Mouse (Mus musculus) left cerebral cortex, postnatal 4 days (tissue): ENCODE measurements at regions not wholly inside any gene's neighbourhood (a gene's known extent, or its start where the extent isn't known, plus 50 kb on each side); places are given as distances from the start of the nearest gene placed in this dataset.
"Not testable (repeated sequence)": the region's sequence is repeated elsewhere in the genome, so short reads cannot be mapped to it uniquely, and the experiment has no call there.

Experiments
- DNase-seq: peaks from one replicate; pipeline ENCODE4 v3.0.0-alpha.2; 2022
- intact Hi-C: fragments of 180-260 bp; cut with DNase I; formaldehyde crosslinking; loops from one replicate; pipeline ENCODE4 v1.15.1; 2025

GRCm38 (mm10) chr15:8780371-8780866 lies 69.9 kb upstream of the Slc1a3 start:
- DNase-seq = no peak
- intact Hi-C loops = no loop called here

DNA sequence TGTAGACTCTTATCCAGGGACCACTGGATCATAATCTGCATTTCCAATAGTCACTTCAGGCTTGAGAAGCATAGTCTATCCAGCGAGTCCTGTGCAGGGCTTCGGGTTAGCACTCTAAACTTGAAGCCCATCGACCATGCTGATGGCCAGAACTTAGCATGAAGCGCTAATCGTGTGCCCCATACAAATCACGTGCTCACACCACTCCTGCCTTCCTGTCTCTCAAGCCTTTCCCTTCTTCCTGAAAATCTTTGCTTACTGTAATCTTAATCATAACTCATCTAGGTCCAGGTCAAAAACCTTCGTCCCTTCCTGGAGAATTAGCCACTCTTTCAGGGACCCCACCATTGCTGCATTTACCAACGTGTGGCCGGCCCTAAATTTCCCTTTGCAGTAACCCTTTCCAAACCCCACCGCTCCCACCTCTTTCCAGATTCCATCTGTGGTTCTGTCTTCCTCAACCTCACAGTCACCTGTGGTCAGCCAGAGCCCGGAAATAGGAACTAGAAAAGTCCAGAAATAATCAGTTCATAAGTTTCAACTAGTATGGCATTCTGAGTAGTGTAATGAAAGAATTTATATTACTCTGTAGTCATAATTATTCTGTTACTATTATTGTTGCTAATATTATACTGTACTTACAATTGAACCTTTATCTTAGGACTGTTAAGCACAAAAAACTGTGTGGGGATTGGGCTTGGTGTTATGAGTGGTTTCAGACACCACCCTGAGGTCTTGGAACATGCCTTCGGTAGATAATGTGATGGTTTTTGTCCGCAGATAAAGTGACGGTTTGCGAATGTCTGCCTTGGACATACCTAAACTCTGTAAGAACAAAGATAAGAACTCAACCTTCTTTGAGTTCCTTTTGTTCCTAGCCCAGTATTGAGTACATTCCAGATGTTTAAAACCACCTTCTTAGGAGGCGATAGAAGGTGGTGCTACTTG lies 57.3 kb upstream of the Slc1a3 start:
- intact Hi-C loops = no loop called here

GRCm38 (mm10) chr15:8766208-8766607 lies 55.6 kb upstream of the Slc1a3 start:
- intact Hi-C loops, DNase-seq: not testable (repeated sequence)

More for the DNA sequence above, 57.3 kb upstream of the Slc1a3 start:
- DNase-seq = no peak

DNA sequence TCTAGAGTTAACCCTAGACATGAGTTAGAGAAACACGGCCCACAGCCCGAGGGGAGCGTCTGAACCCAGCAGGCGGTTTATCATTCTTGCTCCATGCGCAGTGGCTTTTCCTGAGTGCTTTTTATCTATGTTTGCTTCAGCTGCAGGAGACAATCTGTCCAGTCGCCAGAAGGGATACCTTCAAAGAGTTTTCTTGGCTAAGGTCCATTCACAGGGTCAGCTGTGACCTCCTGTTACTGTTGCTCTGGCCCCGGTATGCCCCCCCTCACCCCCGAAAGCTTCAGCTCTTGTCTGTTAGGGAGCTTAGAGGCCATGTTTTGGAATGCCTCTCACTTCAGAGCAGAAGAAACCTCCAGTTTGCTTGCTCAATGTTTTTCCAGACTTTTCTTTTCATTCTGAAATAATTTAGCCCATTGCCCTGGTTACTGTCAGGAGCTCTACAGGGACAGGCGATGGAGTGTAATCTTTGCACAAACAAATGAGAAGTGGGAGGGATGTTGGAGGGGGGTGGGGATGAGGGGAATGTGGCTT lies 51.2 kb upstream of the Slc1a3 start:
- peak; percentile 8 for DNase-seq
- intact Hi-C loops = no loop called here

- no peak for DNase-seq
- intact Hi-C loops = no loop called here
These were observed 50.6 kb upstream of the Slc1a3 start for GRCm38 (mm10) chr15:8761132-8761531.
